Comparison of ENCODE assay signal across 8 mouse cellular contexts in the genomic region with DNA sequence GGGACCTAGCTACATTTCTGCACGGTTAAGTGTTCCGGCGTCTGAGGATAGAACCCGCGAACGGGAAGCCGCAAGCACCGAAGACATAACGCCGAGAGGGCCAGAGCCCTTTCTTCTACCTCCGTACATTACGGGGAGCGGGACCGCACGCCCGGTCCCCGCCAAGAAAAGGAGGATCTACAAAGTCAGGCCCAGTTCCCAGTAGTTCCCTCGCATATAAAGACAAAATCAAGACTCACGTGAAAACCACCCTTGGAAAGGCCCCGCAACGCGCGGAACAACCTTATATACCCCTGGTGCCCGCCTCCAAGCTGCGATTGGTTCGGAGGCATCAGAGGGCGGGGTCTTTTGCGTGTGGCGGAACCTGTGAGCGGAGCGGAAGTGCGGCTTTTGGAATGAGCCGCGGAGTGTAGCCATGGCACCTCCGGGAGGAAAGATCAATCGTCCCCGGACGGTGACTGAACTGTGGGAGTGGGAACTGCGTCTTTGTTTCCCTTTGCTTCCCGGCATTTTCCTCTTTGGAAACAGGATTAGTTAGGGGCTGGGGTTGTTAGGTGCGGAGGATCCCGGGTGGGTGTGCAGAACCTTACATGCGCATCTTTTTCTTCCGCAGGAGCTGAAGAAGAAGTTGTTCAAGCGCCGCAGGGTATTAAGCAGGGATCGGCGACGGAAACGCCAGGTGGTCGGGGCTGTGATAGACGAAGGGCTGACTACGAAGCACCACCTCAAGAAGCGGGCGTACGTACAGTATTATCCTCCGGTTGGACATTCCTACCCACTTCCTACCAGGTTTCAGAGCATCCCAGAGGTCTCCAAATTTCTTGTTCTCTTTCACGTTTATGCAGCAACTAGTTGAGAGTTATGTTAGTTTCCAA. TPM values are rescaled to one million over a fixed set of nuclear protein-coding genes. Genes with fewer than 3 reads are reported as not detected.
DNase-seq lines count a peak whose midpoint lies in the region; ATAC-seq lines count a peak whose summit lies in the region.

TSS of gene 1810009A15Rik (plus strand) at position 343 of the 875 bp plus-strand sequence.
TSS of gene Gm49416 (plus strand) at position 416 of the 875 bp plus-strand sequence.

- H3K4me3 ChIP-seq in heart, embryonic 14.5 days (ENCODE audit: control insufficient read depth in 1 of 2, insufficient read depth in 1 of 2, low read depth in 1 of 2, low read length in 2 of 2), result peak within 1 kb of the TSS; percentile 78 to 82
- H3K4me3 ChIP-seq in liver, embryonic 13.5 days (replicated peaks), result peak within 1 kb of the TSS; percentile 73
- peak within 1 kb of the TSS; percentile 74 for H3K4me3 ChIP-seq in stomach, embryonic 16.5 days (replicated peaks; ENCODE audit: low read length)

- peaks cover 13% of the 10 kb centered on the region for H3K36me3 ChIP-seq in heart, embryonic 14.5 days (ENCODE audit: control insufficient read depth, insufficient read depth, low read length)
- H3K36me3 ChIP-seq in liver, embryonic 13.5 days, result peaks cover 19% of the 10 kb centered on the region
- no peaks in the 10 kb centered on the region for H3K36me3 ChIP-seq in stomach, embryonic 16.5 days (ENCODE audit: control insufficient read depth, insufficient read depth, low read length)

- H3K4me2 ChIP-seq in heart, embryonic 14.5 days (ENCODE audit: low read length), result peak within 1 kb of the TSS; percentile 90
- peak within 1 kb of the TSS; percentile 84 for H3K4me2 ChIP-seq in liver, embryonic 13.5 days
- H3K4me2 ChIP-seq in stomach, embryonic 16.5 days (ENCODE audit: low read depth, low read length), result peak within 1 kb of the TSS; percentile 83

- under 1% methylated on average over 58 of the region's 58 CpGs for WGBS in heart, embryonic 14.5 days
- under 1% methylated on average over 58 of the region's 58 CpGs for WGBS in liver, embryonic 13.5 days (ENCODE audit: insufficient replicate concordance)
- under 1% methylated on average over 58 of the region's 58 CpGs for WGBS in stomach, embryonic 16.5 days

- peak; percentile 96 for DNase-seq in CD4-positive helper T cell, adult 2 months (ENCODE audit: low read depth, low spot score)
- peak; percentile 93 for DNase-seq in brain, embryonic 18.5 days (ENCODE audit: low read depth, low spot score)
- DNase-seq in kidney, postnatal 14 days, result peak; percentile 96
- DNase-seq in liver, embryonic 13.5 days, result peak; percentile 94
- DNase-seq in neural tube, embryonic 10.5 days (ENCODE audit: extremely low spot score, low spot score), result peak; percentile 95

- no peaks in the 10 kb centered on the region for H3K27me3 ChIP-seq in heart, embryonic 14.5 days (ENCODE audit: control insufficient read depth, insufficient read depth, low read length)
- no peaks in the 10 kb centered on the region for H3K27me3 ChIP-seq in liver, embryonic 13.5 days
- no peaks in the 10 kb centered on the region for H3K27me3 ChIP-seq in stomach, embryonic 16.5 days (ENCODE audit: control insufficient read depth, insufficient read depth, low read length)

- peak within 1 kb of the TSS; percentile 66 to 82 for H3K27ac ChIP-seq in heart, embryonic 14.5 days (replicated peaks in 1 of 2; ENCODE audit: control insufficient read depth in 1 of 2, insufficient read depth in 1 of 2, low read depth in 2 of 2, low read length in 2 of 2)
- peak within 1 kb of the TSS; percentile 89 for H3K27ac ChIP-seq in liver, embryonic 13.5 days
- peak within 1 kb of the TSS; percentile 86 for H3K27ac ChIP-seq in stomach, embryonic 16.5 days (ENCODE audit: low read length)

- no peaks in the 10 kb centered on the region for H3K9me3 ChIP-seq in heart, embryonic 14.5 days (ENCODE audit: control insufficient read depth, low read length)
- H3K9me3 ChIP-seq in liver, embryonic 13.5 days (replicated peaks), result no peaks in the 10 kb centered on the region
- H3K9me3 ChIP-seq in stomach, embryonic 16.5 days (replicated peaks; ENCODE audit: control insufficient read depth, low read length), result no peaks in the 10 kb centered on the region

- H3K4me1 ChIP-seq in heart, embryonic 14.5 days (ENCODE audit: control insufficient read depth in 2 of 2, insufficient read depth in 2 of 2, low read length in 2 of 2), result peaks cover 4 to 15% of the 10 kb centered on the region in 2 experiments
- peaks cover 53% of the 10 kb centered on the region for H3K4me1 ChIP-seq in liver, embryonic 13.5 days (replicated peaks)
- H3K4me1 ChIP-seq in stomach, embryonic 16.5 days (ENCODE audit: control insufficient read depth, insufficient read depth, low read length), result peaks cover 17% of the 10 kb centered on the region

- peak; percentile 94 for ATAC-seq in erythroid progenitor cell, adult 5-6 weeks (replicated peaks; ENCODE audit: low FRiP score, poor library complexity, severe bottlenecking)
- ATAC-seq in heart, embryonic 14.5 days (ENCODE audit: insufficient number of reproducible peaks, insufficient read depth, low FRiP score, low read depth), result peak; percentile 88
- peak; percentile 91 for ATAC-seq in liver, embryonic 13.5 days (ENCODE audit: low read depth)
- ATAC-seq in stomach, embryonic 16.5 days (ENCODE audit: insufficient read depth, low FRiP score), result peak; percentile 95

- peak within 1 kb of the TSS; percentile 90 for H3K9ac ChIP-seq in heart, embryonic 14.5 days (ENCODE audit: low read length)
- H3K9ac ChIP-seq in liver, embryonic 13.5 days, result peak within 1 kb of the TSS; percentile 85
- H3K9ac ChIP-seq in stomach, embryonic 16.5 days (ENCODE audit: low read length), result peak within 1 kb of the TSS; percentile 87

RNA-seq across cellular contexts. Expression of gene 1810009A15Rik, which starts in this region (rescaled TPM):
- 11.5 and 13.4 TPM in 2 replicates for total RNA-seq in erythroid progenitor cell, adult 5-6 weeks (2015; ENCODE audit: low replicate concordance)
- 7.0 and 32.0 TPM in 2 replicates for total RNA-seq in erythroid progenitor cell, adult 5-6 weeks (2017; ENCODE audit: low replicate concordance)
- polyA plus RNA-seq in heart, embryonic 14.5 days (2014; fragmentation: Nextera tagmentation; extraction: Ambion mirVana), result 53.7 and 55.8 TPM in 2 replicates
- polyA plus RNA-seq in liver, embryonic 13.5 days (2015; fragmentation: Nextera tagmentation; extraction: Ambion mirVana), result 89.5 and 92.3 TPM in 2 replicates
- 74.3 and 75.6 TPM in 2 replicates for polyA plus RNA-seq in stomach, embryonic 16.5 days (2015; fragmentation: Nextera tagmentation; extraction: Ambion mirVana)

RNA-seq across cellular contexts. Expression of gene Gm49416, which starts in this region (rescaled TPM):
- total RNA-seq in erythroid progenitor cell, adult 5-6 weeks (2015; ENCODE audit: low replicate concordance), result not detected in 2 replicates
- not detected in 2 replicates for total RNA-seq in erythroid progenitor cell, adult 5-6 weeks (2017; ENCODE audit: low replicate concordance)
- polyA plus RNA-seq in heart, embryonic 14.5 days (2014; fragmentation: Nextera tagmentation; extraction: Ambion mirVana), result not detected in 2 replicates
- not detected in 2 replicates for polyA plus RNA-seq in liver, embryonic 13.5 days (2015; fragmentation: Nextera tagmentation; extraction: Ambion mirVana)
- polyA plus RNA-seq in stomach, embryonic 16.5 days (2015; fragmentation: Nextera tagmentation; extraction: Ambion mirVana), result 0.18 TPM in 1 of 2 replicates, not detected in the other

Comparison
In these comparisons a context has a peak if more than half of its experiments do, and no peak if none do; other contexts are left out.
1. Peak in every context shown above with its lines: DNase-seq, ATAC-seq, H3K4me3 ChIP-seq and H3K27ac ChIP-seq.